Mouse (Mus musculus) MN1 (cell line): ENCODE data around the gene Sfi1.
A peak's percentile ranks its signal among the peaks of the same experiment; 100 is the strongest.
"Not testable (repeated sequence)": the region's sequence is repeated elsewhere in the genome, so short reads cannot be mapped to it uniquely, and the experiment has no call there.

Experiments used
- DNase-seq: peaks from one replicate; pipeline ENCODE4 v3.0.0-alpha.2; 2016; ENCODE audit warnings: low spot score

The Sfi1 gene

GRCm38 (mm10) chr11:3145359-3146165 is 47.7 kb downstream of the Sfi1 start:
- DNase-seq = not testable (repeated sequence)

GRCm38 (mm10) chr11:3143984-3144383 is 49.3 kb downstream of the Sfi1 start:
- not testable (repeated sequence) for DNase-seq

GRCm38 (mm10) chr11:3142413-3142812 is 50.9 kb downstream of the Sfi1 start:
- DNase-seq = not testable (repeated sequence)

- DNase-seq = not testable (repeated sequence)
These were observed 52.2 kb downstream of the Sfi1 start for GRCm38 (mm10) chr11:3140967-3141535.

- not testable (repeated sequence) for DNase-seq
These were observed 54.9 kb downstream of the Sfi1 start for GRCm38 (mm10) chr11:3138323-3138722.

GRCm38 (mm10) chr11:3137279-3137678 is 56.0 kb downstream of the Sfi1 start:
- DNase-seq = peak; percentile 49

GRCm38 (mm10) chr11:3135956-3136355 is 57.3 kb downstream of the Sfi1 start:
- DNase-seq = not testable (repeated sequence)

- DNase-seq = not testable (repeated sequence)
These were observed 57.9 kb downstream of the Sfi1 start for GRCm38 (mm10) chr11:3135391-3135790.

GRCm38 (mm10) chr11:3133360-3133759 is 59.9 kb downstream of the Sfi1 start:
- DNase-seq = not testable (repeated sequence)

GRCm38 (mm10) chr11:3132957-3133356 is 60.3 kb downstream of the Sfi1 start:
- not testable (repeated sequence) for DNase-seq

- peak; percentile 39 for DNase-seq
These were observed 61.3 kb downstream of the Sfi1 start for GRCm38 (mm10) chr11:3132001-3132400.

GRCm38 (mm10) chr11:3129852-3130251 is 63.4 kb downstream of the Sfi1 start:
- peak; percentile 36 for DNase-seq

- not testable (repeated sequence) for DNase-seq
These were observed 64.0 kb downstream of the Sfi1 start for GRCm38 (mm10) chr11:3129276-3129675.

GRCm38 (mm10) chr11:3127303-3127795 is 65.9 kb downstream of the Sfi1 start:
- DNase-seq = peak; percentile 44

- not testable (repeated sequence) for DNase-seq
These were observed 66.6 kb downstream of the Sfi1 start for GRCm38 (mm10) chr11:3126478-3127302.

GRCm38 (mm10) chr11:3125922-3126321 is 67.3 kb downstream of the Sfi1 start:
- DNase-seq = not testable (repeated sequence)

- not testable (repeated sequence) for DNase-seq
These were observed 68.1 kb downstream of the Sfi1 start for GRCm38 (mm10) chr11:3124932-3125810.

GRCm38 (mm10) chr11:3114403-3114802 is 78.9 kb downstream of the Sfi1 start:
- no peak for DNase-seq

- DNase-seq = no peak
These were observed 87.1 kb downstream of the Sfi1 start for GRCm38 (mm10) chr11:3106154-3106553.

GRCm38 (mm10) chr11:3105261-3105731 is 88.0 kb downstream of the Sfi1 start:
- DNase-seq = peak; percentile 63
